Mouse (Mus musculus) adrenal gland, adult 8-10 months (tissue): Measurements from ENCODE around the gene Gm3005. TPM values are rescaled to one million over a fixed set of nuclear protein-coding genes. Genes with fewer than 3 reads are reported as not detected.
"Not testable (repeated sequence)": the region's sequence is repeated elsewhere in the genome, so short reads cannot be mapped to it uniquely, and the experiment has no call there.

Experiments
- DNase-seq: peaks from one replicate; pipeline ENCODE4 v3.0.0; 2022
- total RNA-seq, 4 experiments: library from RNA; stranded (reverse); gene quantifications; 2 replicates each; pipeline ENCODE4 v1.2.4; 2022

Gene Gm3005
- total RNA-seq, result under 1 TPM in 1 of 4 experiments, not detected in 3; 0.12 TPM

DNA sequence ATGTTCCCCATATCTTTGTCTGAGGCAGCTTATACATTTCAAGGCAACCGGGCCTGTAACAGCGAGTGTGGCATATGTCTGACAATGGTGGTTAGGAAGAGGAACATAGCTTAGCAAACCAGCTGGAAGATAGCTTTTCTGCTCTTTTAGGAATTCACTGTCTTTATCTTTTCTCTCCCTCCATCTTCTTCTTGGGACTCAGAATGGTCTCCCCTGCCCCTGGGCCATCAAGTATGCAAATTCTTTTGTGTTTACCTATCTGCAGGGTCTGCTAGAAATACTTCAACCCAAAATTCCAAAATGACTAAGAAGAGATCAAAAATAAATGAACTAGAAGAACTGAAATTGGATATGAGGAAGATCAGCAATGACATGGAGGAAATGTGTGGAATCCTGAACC, at the start of gene Gm3005:
TSS of gene Gm3005 (plus strand) at position 301 of the 400 bp plus-strand sequence.
- DNase-seq, result not testable (repeated sequence)

GRCm38 (mm10) chr14:3394793-3395192, 33.1 kb upstream of the Gm3005 start, which contains the start of gene Gm10413:
Gene Gm10413 (plus strand): TSS chr14:3395093.
- not testable (repeated sequence) for DNase-seq

DNA sequence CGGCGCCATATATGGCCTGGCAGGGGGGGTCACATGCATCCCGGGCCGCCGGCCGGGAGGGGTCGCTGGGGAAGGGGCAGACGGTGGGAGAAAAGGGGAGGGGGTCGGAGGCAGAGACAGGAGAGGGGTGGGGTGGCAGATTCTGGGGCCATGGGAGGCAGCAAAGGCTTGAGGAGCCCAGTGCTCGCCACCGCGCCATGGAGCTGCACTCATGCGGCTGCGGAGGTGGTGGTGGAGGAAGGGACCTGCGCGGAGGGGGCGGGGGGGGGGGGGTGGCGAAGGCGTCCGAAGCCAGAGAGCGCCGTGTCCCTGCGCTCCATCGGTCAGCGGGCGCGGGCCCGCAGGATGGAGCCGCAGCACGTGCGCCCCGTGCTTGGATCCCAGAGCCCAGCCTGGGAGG, 15.6 kb upstream of the Gm3005 start, which contains the start of gene Gm10409:
TSS of gene Gm10409 (plus strand) at position 301 of the 400 bp plus-strand sequence.
- not testable (repeated sequence) for DNase-seq

- DNase-seq, result not testable (repeated sequence)
Measured at GRCm38 (mm10) chr14:3449079-3449478, 21.2 kb downstream of the Gm3005 start, which contains the start of gene Gm10408. Gene Gm10408 (plus strand): TSS chr14:3449379.

DNA sequence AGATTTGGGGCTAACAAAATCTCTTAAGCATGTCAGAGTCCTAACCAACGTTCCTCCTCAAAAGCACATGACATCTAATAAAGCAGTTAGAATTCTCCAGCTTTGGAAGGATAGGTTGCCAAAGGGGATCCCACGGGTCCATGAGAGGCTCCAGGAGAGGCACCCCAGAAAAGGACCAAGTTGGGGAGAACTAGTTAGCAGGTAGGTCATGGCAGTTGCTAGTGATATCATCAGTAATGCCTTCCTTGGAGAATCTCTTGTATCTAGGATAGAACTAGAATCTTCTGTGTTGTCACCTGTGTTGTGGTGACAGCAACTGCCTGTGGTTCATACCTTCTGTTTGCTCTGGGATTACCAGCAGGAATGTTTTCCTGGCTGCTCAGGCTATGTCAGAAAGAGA, 206.3 kb downstream of the Gm3005 start, which contains the start of gene Gm3012:
TSS of gene Gm3012 (plus strand) at position 301 of the 400 bp plus-strand sequence.
- not testable (repeated sequence) for DNase-seq

Other genes with a start within 250 kb of the Gm3005 start
- gene Gm5795, start 239.8 kb upstream of the Gm3005 start, total RNA-seq, result not detected
- gene D830030K20Rik, start 219.6 kb upstream of the Gm3005 start, total RNA-seq, result under 1 TPM in 2 of 4 experiments, not detected in 2; 0.38 to 0.71 TPM
- gene Gm2956, start 95.5 kb upstream of the Gm3005 start, total RNA-seq, result not detected
- not detected for gene Gm10413, start 33.0 kb upstream of the Gm3005 start, total RNA-seq
- under 1 TPM in 2 of 4 experiments, not detected in 2; 0.16 to 0.17 TPM for gene Gm10409, start 15.5 kb upstream of the Gm3005 start, total RNA-seq
- gene Gm10408, start 21.3 kb downstream of the Gm3005 start, total RNA-seq, result not detected
- not detected for gene Gm3012, start 206.4 kb downstream of the Gm3005 start, total RNA-seq
- under 1 TPM in 2 of 4 experiments, not detected in 2; 0.16 to 0.17 TPM for gene Gm3020, start 223.9 kb downstream of the Gm3005 start, total RNA-seq